Mouse (Mus musculus) activated CD4-positive, CD25-positive, alpha-beta regulatory T cell, adult 4 months (primary cell): ENCODE results near the gene Gm8906. TPM values are rescaled to one million over a fixed set of nuclear protein-coding genes. Genes with fewer than 3 reads are reported as not detected.
"Not testable (repeated sequence)": the region's sequence is repeated elsewhere in the genome, so short reads cannot be mapped to it uniquely, and the experiment has no call there.

Experiments used
- ATAC-seq: one replicate; pipeline ENCODE4 v1.8.0; 2017
- polyA plus RNA-seq, 2 experiments: library from polyadenylated mRNA; unstranded; fragments of 100-300 nt; shearing (Covaris generic); gene quantifications; one replicate each; pipeline ENCODE4 v1.2.1; 2017

Gene Gm8906
- under 1 TPM in 1 of 2 experiments, not detected in 1; 0.42 TPM for polyA plus RNA-seq

DNA sequence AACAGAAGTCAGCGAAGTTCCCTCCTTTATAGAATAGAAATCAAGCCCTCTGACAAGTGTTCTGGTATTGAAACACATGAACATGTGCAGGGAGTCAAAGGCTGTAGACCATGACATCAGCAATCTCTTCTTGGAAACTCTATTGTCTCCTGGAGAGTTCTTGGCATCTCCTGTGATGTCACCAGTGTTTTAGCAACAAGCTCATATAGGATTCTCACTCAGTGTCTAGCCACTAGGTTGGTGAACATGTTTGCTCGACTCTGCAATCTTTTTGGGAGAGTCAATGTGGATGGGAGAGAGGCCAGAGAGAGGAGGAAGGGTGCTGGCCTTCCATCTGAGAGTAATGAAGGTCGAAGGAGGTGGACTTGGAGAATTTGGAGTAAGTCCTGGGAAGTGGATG lies at the start of gene Gm8906:
Gene Gm8906 (plus strand): TSS at position 301 of the 400 bp plus-strand sequence.
- ATAC-seq = not testable (repeated sequence)

Other genes with a start within 250 kb of the Gm8906 start
- gene Gm8890, start 246.7 kb upstream of the Gm8906 start, polyA plus RNA-seq = not detected
- gene Speer1, start 161.2 kb upstream of the Gm8906 start, polyA plus RNA-seq = not detected
- gene Gm8897, start 86.3 kb upstream of the Gm8906 start, polyA plus RNA-seq = not detected
- not detected for gene Gm6460, start 92.2 kb downstream of the Gm8906 start, polyA plus RNA-seq
- gene Gm8922, start 179.3 kb downstream of the Gm8906 start, polyA plus RNA-seq = not detected